Comparison of ENCODE assay signal across 16 mouse cellular contexts in genomic region chr2:169849541-169849940, GRCm38 (mm10).
DNase-seq lines count a peak whose midpoint lies in the region; ATAC-seq and TF ChIP-seq lines count a peak whose summit lies in the region.
"Had no signal": no experiment of that assay in that cellular context is flagged by ENCODE, and none has a peak within 500 bp of the region (broad histone marks: within the 10 kb centered on the region; RNA-seq: fewer than 3 reads in every experiment).

No protein-coding gene starts in this region.

- no peak overlapping the region for H3K27ac ChIP-seq in lung, embryonic 14.5 days (ENCODE audit: low read depth)
- H3K27ac ChIP-seq: forebrain, embryonic 13.5 days; hindbrain, embryonic 14.5 days; limb, embryonic 15.5 days; liver, embryonic 13.5 days; midbrain, embryonic 12.5 days had no signal

- ATAC-seq in lung, embryonic 14.5 days (ENCODE audit: insufficient read depth), result no peak; the same call in 1 of the 2 replicates

- no peaks in the 10 kb centered on the region for H3K27me3 ChIP-seq in lung, embryonic 14.5 days (ENCODE audit: insufficient read depth, low read length)
- peaks cover 6% of the 10 kb centered on the region; the same call in 1 of the 2 replicates for H3K27me3 ChIP-seq in E14TG2a.4 (ENCODE audit: insufficient read depth, low read length)
- H3K27me3 ChIP-seq: forebrain, embryonic 13.5 days; liver, embryonic 13.5 days; midbrain, embryonic 12.5 days had no signal

- no peak overlapping the region for H3K4me3 ChIP-seq in lung, embryonic 14.5 days (ENCODE audit: low read depth, low read length)
- no peak overlapping the region for H3K4me3 ChIP-seq in E14TG2a.4 (replicated peaks; ENCODE audit: low read length)
- H3K4me3 ChIP-seq: erythroblast, embryonic 14.5 days; forebrain, embryonic 13.5 days; heart, embryonic 12.5 days; limb, embryonic 15.5 days; liver, embryonic 13.5 days; midbrain, embryonic 12.5 days had no signal

- H3K9ac ChIP-seq in lung, embryonic 14.5 days, result no peak overlapping the region
- H3K9ac ChIP-seq: forebrain, embryonic 13.5 days; heart, embryonic 12.5 days; hindbrain, embryonic 14.5 days; limb, embryonic 15.5 days; liver, embryonic 13.5 days; midbrain, embryonic 12.5 days had no signal

- H3K4me1 ChIP-seq in lung, embryonic 14.5 days (ENCODE audit: insufficient read depth), result no peaks in the 10 kb centered on the region
- peaks cover 6% of the 10 kb centered on the region; the same call in 1 of the 2 replicates for H3K4me1 ChIP-seq in E14TG2a.4 (replicated peaks; ENCODE audit: low read depth, low read length)
- H3K4me1 ChIP-seq: heart, embryonic 12.5 days; limb, embryonic 15.5 days; liver, embryonic 13.5 days; midbrain, embryonic 12.5 days had no signal

- no peaks in the 10 kb centered on the region for H3K9me3 ChIP-seq in lung, embryonic 14.5 days (ENCODE audit: low read depth, low read length)
- H3K9me3 ChIP-seq in E14TG2a.4 (ENCODE audit: low read length), result no peaks in the 10 kb centered on the region
- H3K9me3 ChIP-seq: forebrain, embryonic 13.5 days; heart, embryonic 12.5 days; limb, embryonic 15.5 days; liver, embryonic 13.5 days; midbrain, embryonic 12.5 days had no signal

- whole genome bisulfite sequencing in lung, embryonic 14.5 days, result 77% methylated on average over 3 of the region's 3 CpGs

- DNase-seq in lung, embryonic 14.5 days, result no peak
- no peak for DNase-seq in lung, postnatal 25 days (ENCODE audit: low spot score)
- DNase-seq in ES-CJ7 (ENCODE audit: low read depth, low spot score), result peak; percentile 61
- DNase-seq in induced T-regulatory cell, adult 2 months (ENCODE audit: low read depth), result peak; percentile 3
- DNase-seq in adrenal gland, adult (ENCODE audit: inconsistent age in 2 of 2, low spot score in 1 of 2), result no peak
- DNase-seq in left cerebral cortex, adult 8-10 months (ENCODE audit: low spot score in 2 of 2), result no peak
- DNase-seq: gastrocnemius, postnatal 25 days; liver, embryonic 13.5 days had no signal

- H3K36me3 ChIP-seq in lung, embryonic 14.5 days (ENCODE audit: insufficient read depth), result no peaks in the 10 kb centered on the region
- no peaks in the 10 kb centered on the region for H3K36me3 ChIP-seq in E14TG2a.4 (ENCODE audit: insufficient read depth, low read length)
- H3K36me3 ChIP-seq: G1E; heart, embryonic 12.5 days; limb, embryonic 15.5 days; liver, embryonic 13.5 days; midbrain, embryonic 12.5 days had no signal

- H3K4me2 ChIP-seq in lung, embryonic 14.5 days, result no peak overlapping the region
- H3K4me2 ChIP-seq: forebrain, embryonic 13.5 days; heart, embryonic 12.5 days; hindbrain, embryonic 14.5 days; limb, embryonic 15.5 days; liver, embryonic 13.5 days; midbrain, embryonic 12.5 days had no signal

- TF ChIP-seq CTCF in lung, embryonic 14.5 days (IDR thresholded peaks at IDR 0.05; ENCODE audit: low read depth), result peak; percentile 28
- peak; percentile 42 for TF ChIP-seq CTCF in E14TG2a.4 (conservative IDR thresholded peaks at IDR 0.05; ENCODE audit: low read length)

Comparison
In these comparisons a context has a peak if more than half of its experiments do, and no peak if none do; other contexts are left out.
1. DNase-seq: peak in ES-CJ7 (single experiment) and induced T-regulatory cell, adult 2 months (single experiment); none in lung, embryonic 14.5 days (single experiment), lung, postnatal 25 days (single experiment), adrenal gland, adult (0 of 2) and left cerebral cortex, adult 8-10 months (0 of 2).